Mouse (Mus musculus): ENCODE data around the gene Phf1. TPM values are rescaled to one million over a fixed set of nuclear protein-coding genes. Genes with fewer than 3 reads are reported as not detected.
"Not testable (repeated sequence)": the region's sequence is repeated elsewhere in the genome, so short reads cannot be mapped to it uniquely, and the experiment has no call there.

Gene Phf1
- polyA plus RNA-seq, 1 experiment from 2014 or later: 18.2 TPM

DNA sequence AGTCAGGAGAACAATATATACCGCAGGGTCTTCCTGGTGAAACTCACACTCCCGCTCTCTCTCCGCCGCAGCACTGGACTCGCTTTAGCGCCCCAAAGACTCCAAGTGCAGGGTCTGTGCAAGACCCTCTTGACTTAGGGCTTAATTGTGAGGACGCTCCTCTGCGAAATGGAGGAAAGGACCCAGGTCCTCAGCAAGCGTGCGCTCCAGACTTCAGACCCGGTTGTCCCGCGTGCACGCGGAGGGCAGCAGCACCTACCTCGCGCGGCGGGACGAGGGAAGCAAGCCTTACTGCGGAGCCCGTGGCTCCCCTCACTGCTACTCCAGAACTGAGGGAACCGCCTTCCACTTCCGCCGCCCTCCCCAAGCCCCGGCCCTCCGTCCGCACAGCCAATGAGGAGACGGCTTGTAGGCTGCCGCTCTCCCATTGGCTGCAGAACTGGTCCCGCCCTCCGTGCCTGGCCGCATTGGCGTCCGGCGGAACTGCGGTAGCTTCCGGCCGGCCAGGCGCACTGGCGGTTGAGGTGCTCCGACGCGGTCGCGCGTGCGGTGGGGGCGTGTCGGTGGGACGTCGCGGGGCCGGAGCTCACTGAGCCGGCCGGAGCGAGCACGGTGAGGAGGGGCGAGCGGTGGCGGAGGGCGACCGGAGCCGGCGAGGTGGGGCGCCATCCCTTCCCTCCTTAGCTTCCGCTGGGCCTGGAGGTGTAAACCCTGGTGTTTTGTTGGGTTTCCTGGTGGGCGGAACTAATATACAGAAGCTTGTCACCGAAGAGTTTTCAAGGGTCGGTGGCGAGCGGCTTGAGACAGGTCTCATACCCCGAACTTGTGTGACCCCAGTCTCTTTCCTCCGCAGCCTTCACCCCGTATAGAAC, 40.1 kb downstream of the Phf1 start, which contains the start of gene Zbtb9:
Zbtb9 (plus strand) TSS at position 465 of the 872 bp plus-strand sequence.
- DNase-seq (peak; percentile 97), ATAC-seq (ENCODE audit: low FRiP score, low TSS enrichment) (peak; percentile 99)
- Histone ChIP-seq H3K27ac (replicated peaks; ENCODE audit: low read depth, low read length) (peak within 1 kb of the TSS; percentile 71), H3K4me1 (ENCODE audit: control insufficient read depth, insufficient read depth, low read length) (peaks cover 23% of the 10 kb centered on the region), H3K9me3 (ENCODE audit: control insufficient read depth, low read length) (no peaks in the 10 kb centered on the region), H3K9ac (replicated peaks; ENCODE audit: low read length) (peak within 1 kb of the TSS; percentile 72), H3K36me3 (ENCODE audit: control insufficient read depth, insufficient read depth, low read length) (peaks cover 61% of the 10 kb centered on the region), H3K4me3 (replicated peaks; ENCODE audit: low read depth, low read length) (peak within 1 kb of the TSS; percentile 79), H3K27me3 (ENCODE audit: control insufficient read depth, insufficient read depth, low read length) (no peaks in the 10 kb centered on the region), H3K4me2 (ENCODE audit: low read length) (peak within 1 kb of the TSS; percentile 92)
- WGBS: under 1% methylated on average over 74 of the region's 75 CpGs

DNA sequence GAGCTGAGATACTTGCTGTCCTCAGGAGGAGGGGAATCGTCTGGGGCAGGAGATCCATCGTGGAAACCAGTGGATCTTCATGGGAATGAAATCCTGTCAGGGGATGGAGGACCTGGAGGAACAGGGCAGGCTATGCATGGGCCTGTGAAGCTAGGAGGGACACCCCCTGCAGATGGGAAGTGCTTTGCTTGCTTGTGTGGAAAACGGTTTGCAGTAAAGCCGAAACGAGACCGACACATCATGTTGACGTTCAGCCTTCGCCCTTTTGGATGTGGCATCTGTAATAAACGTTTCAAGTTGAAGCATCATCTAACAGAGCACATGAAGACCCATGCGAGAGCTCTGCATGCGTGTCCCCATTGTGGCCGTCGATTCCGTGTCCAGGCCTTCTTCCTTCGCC, 41.7 kb downstream of the Phf1 start:
- H3K27ac ChIP-seq (replicated peaks; ENCODE audit: low read depth, low read length): no peak overlapping the region
- H3K27me3 ChIP-seq (ENCODE audit: control insufficient read depth, insufficient read depth, low read length): no peaks in the 10 kb centered on the region
- 95% methylated on average over 15 of the region's 15 CpGs for WGBS
- H3K9me3 ChIP-seq (ENCODE audit: control insufficient read depth, low read length): no peaks in the 10 kb centered on the region
- DNase-seq (no peak), ATAC-seq (ENCODE audit: low FRiP score, low TSS enrichment) (no peak)
- H3K4me3 ChIP-seq (replicated peaks; ENCODE audit: low read depth, low read length): no peak overlapping the region
- peaks cover 23% of the 10 kb centered on the region for H3K4me1 ChIP-seq (ENCODE audit: control insufficient read depth, insufficient read depth, low read length)
- H3K9ac ChIP-seq (replicated peaks; ENCODE audit: low read length): no peak overlapping the region
- peak overlapping the region; percentile 92 for H3K4me2 ChIP-seq (ENCODE audit: low read length)
- H3K36me3 ChIP-seq (ENCODE audit: control insufficient read depth, insufficient read depth, low read length): peaks cover 61% of the 10 kb centered on the region

- Histone ChIP-seq H3K27me3 (ENCODE audit: control insufficient read depth, insufficient read depth, low read length) (no peaks in the 10 kb centered on the region), H3K9me3 (ENCODE audit: control insufficient read depth, low read length) (no peaks in the 10 kb centered on the region), H3K9ac (replicated peaks; ENCODE audit: low read length) (no peak overlapping the region), H3K36me3 (ENCODE audit: control insufficient read depth, insufficient read depth, low read length) (peaks cover 59% of the 10 kb centered on the region), H3K4me2 (ENCODE audit: low read length) (no peak overlapping the region), H3K4me1 (ENCODE audit: control insufficient read depth, insufficient read depth, low read length) (peaks cover 23% of the 10 kb centered on the region), H3K27ac (replicated peaks; ENCODE audit: low read depth, low read length) (no peak overlapping the region), H3K4me3 (replicated peaks; ENCODE audit: low read depth, low read length) (no peak overlapping the region)
- no peak for ATAC-seq (ENCODE audit: low FRiP score, low TSS enrichment)
- no peak for DNase-seq
Measured at GRCm38 (mm10) chr17:26975415-26975814, 42.6 kb downstream of the Phf1 start.

DNA sequence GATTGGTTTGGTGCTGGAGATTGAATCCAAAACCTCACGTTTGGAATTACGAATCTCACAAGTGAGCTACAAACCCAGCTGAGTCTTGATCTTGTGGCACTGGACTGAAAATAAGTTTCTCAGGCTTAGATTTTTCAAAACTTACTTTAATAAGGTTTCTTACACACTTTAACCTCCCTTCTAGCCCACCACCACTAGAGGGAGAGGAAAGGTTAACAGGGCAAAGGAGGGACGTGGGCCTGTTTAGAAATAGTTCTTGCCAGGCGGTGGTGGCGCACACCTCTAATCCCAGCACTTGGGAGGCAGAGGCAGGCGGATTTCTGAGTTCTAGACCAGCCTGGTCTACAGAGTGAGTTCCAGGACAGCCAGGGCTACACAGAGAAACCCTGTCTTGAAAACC, 44.5 kb downstream of the Phf1 start:
- 92% methylated on average over 6 of the region's 6 CpGs for WGBS
- ATAC-seq (ENCODE audit: low FRiP score, low TSS enrichment); H3K4me2 ChIP-seq (ENCODE audit: low read length); H3K4me3 ChIP-seq (replicated peaks; ENCODE audit: low read depth, low read length); H3K27me3 ChIP-seq (ENCODE audit: control insufficient read depth, insufficient read depth, low read length); H3K27ac ChIP-seq (replicated peaks; ENCODE audit: low read depth, low read length); H3K9ac ChIP-seq (replicated peaks; ENCODE audit: low read length); H3K9me3 ChIP-seq (ENCODE audit: control insufficient read depth, low read length); DNase-seq: not testable (repeated sequence)
- peaks cover 19% of the 10 kb centered on the region for H3K4me1 ChIP-seq (ENCODE audit: control insufficient read depth, insufficient read depth, low read length)
- H3K36me3 ChIP-seq (ENCODE audit: control insufficient read depth, insufficient read depth, low read length): peaks cover 57% of the 10 kb centered on the region

DNA sequence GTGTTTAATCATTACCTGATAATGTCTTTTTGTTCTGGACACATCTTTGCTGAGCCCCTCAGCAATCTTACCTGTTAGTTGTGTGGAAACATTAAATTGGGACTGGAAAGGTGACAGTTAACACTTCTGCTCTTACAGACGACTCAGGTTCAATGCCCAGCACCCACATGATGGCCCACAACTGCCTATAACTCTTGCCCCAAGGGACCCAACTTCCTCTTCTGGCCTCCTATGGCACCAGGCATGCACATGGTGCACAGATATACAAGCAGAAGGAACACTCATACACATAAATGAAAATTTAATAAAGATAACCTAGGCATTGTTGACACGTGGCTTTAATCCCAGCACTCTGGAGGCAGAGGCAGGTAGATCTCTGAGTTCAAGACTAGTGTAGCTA, 46.6 kb downstream of the Phf1 start:
- Histone ChIP-seq H3K27me3 (ENCODE audit: control insufficient read depth, insufficient read depth, low read length) (no peaks in the 10 kb centered on the region), H3K36me3 (ENCODE audit: control insufficient read depth, insufficient read depth, low read length) (peaks cover 57% of the 10 kb centered on the region), H3K4me2 (ENCODE audit: low read length) (no peak overlapping the region), H3K4me1 (ENCODE audit: control insufficient read depth, insufficient read depth, low read length) (peaks cover 10% of the 10 kb centered on the region; the same call in 1 of the 2 replicates), H3K27ac (replicated peaks; ENCODE audit: low read depth, low read length) (no peak overlapping the region), H3K9me3 (ENCODE audit: control insufficient read depth, low read length) (no peaks in the 10 kb centered on the region), H3K4me3 (replicated peaks; ENCODE audit: low read depth, low read length) (no peak overlapping the region), H3K9ac (replicated peaks; ENCODE audit: low read length) (no peak overlapping the region)
- no peak for DNase-seq
- 91% methylated on average over 2 of the region's 2 CpGs for WGBS
- ATAC-seq (ENCODE audit: low FRiP score, low TSS enrichment): no peak

DNA sequence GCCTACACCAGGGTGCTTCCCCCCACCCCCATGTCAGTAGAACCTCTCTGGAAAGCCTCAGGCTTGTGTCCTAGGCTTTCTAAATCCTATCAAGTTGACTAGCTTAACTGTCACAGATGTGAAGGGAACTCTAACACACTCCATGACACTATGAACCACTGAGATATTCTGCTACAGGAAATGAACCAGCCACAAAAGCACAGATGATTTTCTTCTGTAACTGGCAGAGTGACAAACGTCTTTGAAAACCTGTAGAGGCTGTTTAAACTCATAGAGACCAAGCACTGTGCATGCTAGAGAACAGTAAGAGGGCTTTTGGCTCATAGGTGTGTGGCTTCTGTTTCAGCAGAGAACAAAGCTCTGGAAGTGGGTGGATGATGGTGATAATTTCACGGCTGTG, 48.2 kb downstream of the Phf1 start:
- no peak for ATAC-seq (ENCODE audit: low FRiP score, low TSS enrichment)

DNA sequence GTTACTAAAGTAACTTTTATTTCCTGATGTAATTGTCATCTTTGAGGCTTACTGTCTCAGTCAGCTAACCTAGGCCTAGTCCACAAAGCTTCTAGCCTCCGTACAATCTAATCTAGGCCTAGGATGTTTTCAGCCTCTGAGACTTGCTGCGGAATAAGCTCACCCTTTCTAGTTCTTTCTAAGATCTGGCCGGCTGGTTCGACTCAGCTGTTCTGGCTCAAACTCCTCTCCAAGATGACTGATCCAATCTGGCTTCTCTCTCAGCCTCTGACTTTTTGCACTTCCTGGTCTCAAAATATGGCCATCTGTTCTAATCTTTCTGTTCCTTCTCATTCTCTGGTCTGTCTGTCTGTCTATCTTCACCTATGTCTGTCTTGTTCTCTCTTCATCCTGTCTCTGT, 50.5 kb downstream of the Phf1 start:
- no peaks in the 10 kb centered on the region for H3K27me3 ChIP-seq (ENCODE audit: control insufficient read depth, insufficient read depth, low read length)
- ATAC-seq (ENCODE audit: low FRiP score, low TSS enrichment) (no peak), DNase-seq (no peak)
- H3K4me3 ChIP-seq (replicated peaks; ENCODE audit: low read depth, low read length): no peak overlapping the region
- no peak overlapping the region for H3K9ac ChIP-seq (replicated peaks; ENCODE audit: low read length)
- H3K4me1 ChIP-seq (ENCODE audit: control insufficient read depth, insufficient read depth, low read length): no peaks in the 10 kb centered on the region
- 98% methylated on average over 4 of the region's 4 CpGs for WGBS
- H3K27ac ChIP-seq (replicated peaks; ENCODE audit: low read depth, low read length): no peak overlapping the region
- no peak overlapping the region for H3K4me2 ChIP-seq (ENCODE audit: low read length)
- H3K36me3 ChIP-seq (ENCODE audit: control insufficient read depth, insufficient read depth, low read length): peaks cover 23% of the 10 kb centered on the region; the same call in 1 of the 2 replicates
- H3K9me3 ChIP-seq (ENCODE audit: control insufficient read depth, low read length): no peaks in the 10 kb centered on the region

More for the DNA sequence above, 48.2 kb downstream of the Phf1 start:
- Histone ChIP-seq H3K4me2 (ENCODE audit: low read length) (no peak overlapping the region), H3K4me3 (replicated peaks; ENCODE audit: low read depth, low read length) (no peak overlapping the region), H3K9me3 (ENCODE audit: control insufficient read depth, low read length) (no peaks in the 10 kb centered on the region), H3K27ac (replicated peaks; ENCODE audit: low read depth, low read length) (no peak overlapping the region), H3K36me3 (ENCODE audit: control insufficient read depth, insufficient read depth, low read length) (peaks cover 43% of the 10 kb centered on the region), H3K4me1 (ENCODE audit: control insufficient read depth, insufficient read depth, low read length) (peaks cover 6% of the 10 kb centered on the region; the same call in 1 of the 2 replicates), H3K27me3 (ENCODE audit: control insufficient read depth, insufficient read depth, low read length) (no peaks in the 10 kb centered on the region), H3K9ac (replicated peaks; ENCODE audit: low read length) (no peak overlapping the region)
- no peak for DNase-seq
- WGBS: 80% methylated on average over 2 of the region's 2 CpGs

DNA sequence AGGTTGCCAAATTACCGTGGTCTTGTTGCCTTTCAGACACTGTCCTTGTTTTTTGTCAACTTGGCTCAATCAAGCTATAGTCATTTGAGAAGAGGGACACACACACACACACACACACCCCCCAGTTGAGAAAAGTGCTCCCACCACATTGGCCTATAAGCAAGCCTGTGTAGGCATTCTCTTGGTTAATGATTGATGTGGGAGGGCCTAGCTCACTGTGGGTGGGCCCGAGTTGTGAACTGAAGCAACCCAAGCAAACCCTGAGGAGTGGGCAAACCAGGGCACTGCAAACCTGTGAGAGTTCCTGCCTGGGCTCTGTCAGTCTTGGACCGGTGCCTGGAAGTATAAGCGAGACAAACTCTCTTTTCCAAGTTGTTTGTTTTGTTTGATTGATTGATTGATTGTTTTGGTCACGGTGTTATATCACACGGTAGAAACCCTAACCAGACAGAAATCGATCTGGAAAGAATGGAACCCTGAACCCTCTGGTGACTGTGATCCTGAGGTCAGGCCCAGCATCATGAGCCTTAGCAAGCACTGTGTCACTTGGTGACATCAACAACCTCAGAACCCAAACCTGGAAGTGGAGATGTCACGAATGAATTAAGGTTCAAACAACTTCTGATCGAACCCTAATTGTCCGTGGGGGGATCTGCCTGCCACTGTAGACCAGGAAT, 52.8 kb downstream of the Phf1 start:
- H3K36me3 ChIP-seq (ENCODE audit: control insufficient read depth, insufficient read depth, low read length): peaks cover 6% of the 10 kb centered on the region; the same call in 1 of the 2 replicates
- no peaks in the 10 kb centered on the region for H3K4me1 ChIP-seq (ENCODE audit: control insufficient read depth, insufficient read depth, low read length)
- no peak overlapping the region for H3K4me2 ChIP-seq (ENCODE audit: low read length)
- DNase-seq: no peak
- no peak for ATAC-seq (ENCODE audit: low FRiP score, low TSS enrichment)
- 93% methylated on average over 10 of the region's 10 CpGs for WGBS
- no peaks in the 10 kb centered on the region for H3K9me3 ChIP-seq (ENCODE audit: control insufficient read depth, low read length)
- no peaks in the 10 kb centered on the region for H3K27me3 ChIP-seq (ENCODE audit: control insufficient read depth, insufficient read depth, low read length)
- no peak overlapping the region for H3K4me3 ChIP-seq (replicated peaks; ENCODE audit: low read depth, low read length)
- no peak overlapping the region for H3K27ac ChIP-seq (replicated peaks; ENCODE audit: low read depth, low read length)
- H3K9ac ChIP-seq (replicated peaks; ENCODE audit: low read length): no peak overlapping the region

All from midbrain, embryonic 14.5 days (tissue).